Mouse (Mus musculus) CH12.LX (cell line): ENCODE data around the gene Card19. TPM values are rescaled to one million over a fixed set of nuclear protein-coding genes. Genes with fewer than 3 reads are reported as not detected.

Experiments used
- DNase-seq: peaks from one replicate; pipeline ENCODE4 v3.0.0-alpha.2; 2013; ENCODE audit errors: extremely low read depth
- H3K27ac ChIP-seq: 2 replicates; pipeline ENCODE4 v1.5.1; 2012; ENCODE audit warnings: low read depth, mild to moderate bottlenecking, control low read depth, moderate library complexity; ENCODE audit not compliant: insufficient read depth
- H3K27me3 ChIP-seq: replicated peaks from 2 replicates; pipeline ENCODE3; 2012; ENCODE audit warnings: inconsistent platforms
- H3K36me3 ChIP-seq, 2 experiments: replicated peaks in 1 of 2; 2 replicates each; pipeline versions ENCODE3 to v1.6.1; 2012; ENCODE audit warnings: inconsistent platforms in 1 of 2, low read length in 1 of 2, mild to moderate bottlenecking in 1 of 2, mixed read lengths in 1 of 2, moderate library complexity in 1 of 2; ENCODE audit not compliant: control insufficient read depth in 1 of 2, insufficient read depth in 1 of 2
- H3K4me1 ChIP-seq, 2 experiments: 2 replicates each; pipeline ENCODE4 v1.6.1; 2012; ENCODE audit warnings: inconsistent platforms in 1 of 2, moderate library complexity in 1 of 2; ENCODE audit not compliant: insufficient read depth in 2 of 2, control insufficient read depth in 1 of 2
- H3K4me2 ChIP-seq: 2 replicates; pipeline ENCODE4 v1.6.1; 2012; ENCODE audit warnings: low read depth, mild to moderate bottlenecking, control low read depth; ENCODE audit not compliant: poor library complexity, insufficient read depth, severe bottlenecking
- H3K4me3 ChIP-seq, 3 experiments: fragments of 150-350 bp in 1 of 3; sonication (generic) in 1 of 3; replicated peaks in 1 of 3; 2 replicates each; pipeline versions ENCODE3 to v1.5.1; 2011 to 2012; ENCODE audit warnings: low read depth in 2 of 3, low read length in 2 of 3, mild to moderate bottlenecking in 2 of 3, moderate library complexity in 2 of 3, control low read depth in 1 of 3, improper control_type of control experiment in 1 of 3, inconsistent platforms in 1 of 3, mixed read lengths in 1 of 3; ENCODE audit not compliant: poor library complexity in 1 of 3
- H3K79me2 ChIP-seq: replicated peaks from 2 replicates; pipeline ENCODE4 v1.6.1; 2012; ENCODE audit warnings: mild to moderate bottlenecking, moderate library complexity; ENCODE audit not compliant: control insufficient read depth, poor library complexity, insufficient read depth, severe bottlenecking; ENCODE audit errors: extremely low read depth
- H3K9ac ChIP-seq: 2 replicates; pipeline ENCODE4 v1.6.1; 2012; ENCODE audit warnings: low read depth, mild to moderate bottlenecking, control low read depth, moderate library complexity; ENCODE audit not compliant: insufficient read depth
- H3K9me3 ChIP-seq: replicated peaks from 2 replicates; pipeline ENCODE3; 2012; ENCODE audit warnings: low read length, inconsistent platforms, mixed read lengths
- CHD1 ChIP-seq: IDR thresholded peaks from 2 replicates; pipeline ENCODE4 v1.6.1; 2012; ENCODE audit warnings: low read depth, low read length, improper control_type of control experiment, inconsistent platforms
- CTCF ChIP-seq, 2 experiments: IDR thresholded peaks in 1 of 2; conservative IDR thresholded peaks in 1 of 2; 2 replicates each; pipeline ENCODE4 v1.5.1; 2011 to 2012; ENCODE audit warnings: low read depth in 2 of 2, low read length in 2 of 2, improper control_type of control experiment in 1 of 2, inconsistent platforms in 1 of 2, mild to moderate bottlenecking in 1 of 2, moderate library complexity in 1 of 2
- ELF1 ChIP-seq: IDR thresholded peaks from 2 replicates; pipeline ENCODE4 v1.6.1; 2014; ENCODE audit warnings: low read depth, mild to moderate bottlenecking, inconsistent platforms, low read length, improper control_type of control experiment
- EP300 ChIP-seq: IDR thresholded peaks from 2 replicates; pipeline ENCODE4 v1.6.1; 2011; ENCODE audit warnings: low read length, improper control_type of control experiment
- ETS1 ChIP-seq: conservative IDR thresholded peaks from 2 replicates; pipeline ENCODE4 v1.6.1; 2012; ENCODE audit warnings: low read depth, mild to moderate bottlenecking, inconsistent platforms, low read length, improper control_type of control experiment, moderate library complexity
- GABPA ChIP-seq: IDR thresholded peaks from 2 replicates; pipeline ENCODE4 v1.6.1; 2012; ENCODE audit warnings: low read depth, low read length, improper control_type of control experiment, inconsistent platforms; ENCODE audit not compliant: insufficient replicate concordance
- HCFC1 ChIP-seq: IDR thresholded peaks from 2 replicates; pipeline ENCODE4 v1.6.1; 2012; ENCODE audit warnings: low read depth, mild to moderate bottlenecking, inconsistent platforms, low read length, improper control_type of control experiment
- IRF4 ChIP-seq: IDR thresholded peaks from 2 replicates; pipeline ENCODE4 v1.6.1; 2014; ENCODE audit warnings: low read depth, mild to moderate bottlenecking, inconsistent platforms, low read length, improper control_type of control experiment
- JUND ChIP-seq: conservative IDR thresholded peaks from 2 replicates; pipeline ENCODE4 v1.6.1; 2011; ENCODE audit warnings: low read depth, low read length, improper control_type of control experiment
- KAT2A ChIP-seq: IDR thresholded peaks from 2 replicates; pipeline ENCODE4 v1.6.1; 2012; ENCODE audit warnings: low read length, improper control_type of control experiment, inconsistent platforms; ENCODE audit not compliant: insufficient replicate concordance
- MAX ChIP-seq: IDR thresholded peaks from 2 replicates; pipeline ENCODE4 v1.6.1; 2011; ENCODE audit warnings: low read length, improper control_type of control experiment
- MEF2A ChIP-seq: IDR thresholded peaks from 2 replicates; pipeline ENCODE4 v1.6.1; 2014; ENCODE audit warnings: low read depth, mild to moderate bottlenecking, inconsistent platforms, low read length, improper control_type of control experiment, borderline replicate concordance
- NRF1 ChIP-seq: IDR thresholded peaks from 2 replicates; pipeline ENCODE4 v1.6.1; 2014; ENCODE audit warnings: low read depth, mild to moderate bottlenecking, inconsistent platforms, low read length, improper control_type of control experiment, moderate library complexity
- PAX5 ChIP-seq: IDR thresholded peaks from 2 replicates; pipeline ENCODE4 v1.6.1; 2012; ENCODE audit warnings: low read length, inconsistent platforms, mixed read lengths
- POLR2AphosphoS2 ChIP-seq: IDR thresholded peaks from 2 replicates; pipeline ENCODE4 v1.6.1; 2011; ENCODE audit warnings: low read depth, low read length, improper control_type of control experiment
- RAD21 ChIP-seq: IDR thresholded peaks from 2 replicates; pipeline ENCODE4 v1.6.1; 2011; ENCODE audit warnings: low read depth, mild to moderate bottlenecking, low read length, improper control_type of control experiment, moderate library complexity
- SMC3 ChIP-seq: IDR thresholded peaks from 2 replicates; pipeline ENCODE4 v1.6.1; 2011; ENCODE audit warnings: low read depth, low read length, improper control_type of control experiment
- UBTF ChIP-seq: IDR thresholded peaks from 2 replicates; pipeline ENCODE4 v1.6.1; 2012; ENCODE audit warnings: low read depth, mild to moderate bottlenecking, inconsistent platforms, low read length, improper control_type of control experiment, moderate library complexity
- USF1 ChIP-seq: IDR thresholded peaks from 2 replicates; pipeline ENCODE4 v1.6.1; 2014; ENCODE audit warnings: low read depth, mild to moderate bottlenecking, inconsistent platforms, low read length, improper control_type of control experiment
- USF2 ChIP-seq: conservative IDR thresholded peaks from 2 replicates; pipeline ENCODE4 v1.6.1; 2011; ENCODE audit warnings: low read depth, low read length, improper control_type of control experiment
- ZC3H11A ChIP-seq: IDR thresholded peaks from 2 replicates; pipeline ENCODE4 v1.6.1; 2012; ENCODE audit warnings: low read depth, mild to moderate bottlenecking, inconsistent platforms, low read length, improper control_type of control experiment
- ZKSCAN1 ChIP-seq: IDR thresholded peaks from 2 replicates; pipeline ENCODE4 v1.6.1; 2012; ENCODE audit warnings: low read depth, inconsistent platforms, low read length, improper control_type of control experiment, borderline replicate concordance
- ZNF384 ChIP-seq: IDR thresholded peaks from 2 replicates; pipeline ENCODE4 v1.6.1; 2012; ENCODE audit warnings: low read depth, low read length, improper control_type of control experiment, inconsistent platforms
- dilution Hi-C: fragments of 300-500 bp; cut with MboI; formaldehyde crosslinking; loops from 2 replicates; pipeline ENCODE4 v1.14.3; 2020; ENCODE audit warnings: low sequenced_read_pairs; ENCODE audit not compliant: extremely low pct_unique_long_range_greater_than_20kb, extremely low pct_ligation_motif_present
- in situ Hi-C: fragments of 300-500 bp; cut with MboI; formaldehyde crosslinking; loops from 3 replicates; pipeline ENCODE4 v1.14.3; 2019; ENCODE audit warnings: low sequenced_read_pairs, low pct_ligation_motif_present, low pct_unique_long_range_greater_than_20kb, mixed read lengths
- polyA plus RNA-seq: library from polyadenylated mRNA; unstranded; fragments of >175 nt; gene quantifications from 2 replicates; pipeline ENCODE4 v1.2.1, GENCODE M21; 2012; ENCODE audit warnings: low read depth; ENCODE audit not compliant: insufficient read length
- total RNA-seq, 2 experiments: library from RNA; depleted of rRNA; stranded (reverse); fragments of 300-350 nt in 1 of 2; fragments of >200 nt in 1 of 2; gene quantifications; 2 replicates each; pipeline ENCODE4 v1.2.3; 2012 to 2014

Card19 gene
- total and polyA plus RNA-seq, 3 experiments: 3.9 to 9.3 (median 5.2) TPM

GRCm38 (mm10) chr13:49167081-49167480 lies 48.8 kb downstream of the Card19 start:
- no peak for TF ChIP-seq CTCF (conservative IDR thresholded peaks at IDR 0.05 in 1 of 2, IDR thresholded peaks at IDR 0.05 in 1 of 2; ENCODE audit: low read depth in 2 of 2, low read length in 2 of 2)
- no peak for TF ChIP-seq IRF4
- TF ChIP-seq ZC3H11A: no peak
- no peak for TF ChIP-seq JUND
- TF ChIP-seq PAX5: no peak
- TF ChIP-seq UBTF: no peak
- TF ChIP-seq ZNF384: no peak
- no peak for TF ChIP-seq MAX
- no peak for TF ChIP-seq KAT2A
- no peak for TF ChIP-seq USF2
- Histone ChIP-seq H3K9me3 (no peaks in the 10 kb centered on the region), H3K36me3 (no peaks in the 10 kb centered on the region), H3K27ac (no peak overlapping the region), H3K4me1 (0 out of 4 replicates have a peak, but pooled peaks cover 0 to 6% of the 10 kb centered on the region in 2 experiments), H3K4me2 (no peak overlapping the region), H3K27me3 (peaks cover 6% of the 10 kb centered on the region), H3K4me3 (no peak overlapping the region), H3K79me2 (no peaks in the 10 kb centered on the region), H3K9ac (no peak overlapping the region)
- dilution Hi-C loops: no loop called here
- no peak for DNase-seq
- in situ Hi-C loops: no loop called here

GRCm38 (mm10) chr13:49163645-49164044 lies 52.2 kb downstream of the Card19 start:
- no peak for DNase-seq

DNA sequence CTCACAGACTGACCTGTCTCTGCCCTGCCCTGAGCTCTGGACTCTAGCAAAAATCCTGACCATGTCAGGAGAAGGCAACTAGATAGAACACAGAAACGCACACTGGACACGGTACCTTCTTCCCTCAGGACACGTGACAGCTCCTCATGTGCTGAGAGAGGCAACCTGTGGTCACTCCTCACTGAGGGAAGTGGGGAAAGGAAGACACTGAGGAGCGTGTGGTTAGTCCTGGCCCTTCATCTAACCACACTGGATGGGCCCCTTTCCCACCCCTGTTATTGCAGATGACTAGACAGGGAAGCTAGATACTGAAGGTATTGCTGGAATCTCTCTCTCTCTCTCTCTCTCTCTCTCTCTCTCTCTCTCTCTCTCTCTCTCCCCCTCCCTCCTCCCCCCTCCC lies 53.1 kb downstream of the Card19 start:
- H3K4me2 ChIP-seq: no peak overlapping the region
- H3K4me3 ChIP-seq: no peak overlapping the region
- TF ChIP-seq PAX5 (no peak), KAT2A (no peak), SMC3 (no peak), GABPA (no peak), NRF1 (no peak), ELF1 (no peak), CTCF (conservative IDR thresholded peaks at IDR 0.05 in 1 of 2, IDR thresholded peaks at IDR 0.05 in 1 of 2; ENCODE audit: low read depth in 2 of 2, low read length in 2 of 2) (no peak), POLR2AphosphoS2 (no peak), MEF2A (no peak), IRF4 (no peak), ZC3H11A (no peak), CHD1 (no peak), EP300 (no peak), JUND (no peak), HCFC1 (no peak), UBTF (no peak)
- no peaks in the 10 kb centered on the region for H3K9me3 ChIP-seq
- H3K27ac ChIP-seq: no peak overlapping the region
- H3K4me1 ChIP-seq: peaks cover 0 to 2% of the 10 kb centered on the region in 2 experiments; a peak in 1 of 4 replicates
- H3K27me3 ChIP-seq: peaks cover 6% of the 10 kb centered on the region
- no peaks in the 10 kb centered on the region for H3K79me2 ChIP-seq
- H3K9ac ChIP-seq: no peak overlapping the region
- dilution Hi-C loops: no loop called here
- H3K36me3 ChIP-seq: no peaks in the 10 kb centered on the region
- in situ Hi-C loops: no loop called here
- DNase-seq: no peak

More at GRCm38 (mm10) chr13:49163645-49164044, 52.2 kb downstream of the Card19 start:
- no peak overlapping the region for H3K4me3 ChIP-seq
- H3K79me2 ChIP-seq: no peaks in the 10 kb centered on the region
- H3K27ac ChIP-seq: no peak overlapping the region
- 0 out of 4 replicates have a peak, but pooled peaks cover 0 to 2% of the 10 kb centered on the region in 2 experiments for H3K4me1 ChIP-seq
- no peaks in the 10 kb centered on the region for H3K9me3 ChIP-seq
- H3K9ac ChIP-seq: no peak overlapping the region
- H3K4me2 ChIP-seq: no peak overlapping the region
- dilution Hi-C loops: no loop called here
- peaks cover 6% of the 10 kb centered on the region for H3K27me3 ChIP-seq
- TF ChIP-seq CHD1: no peak
- TF ChIP-seq ZKSCAN1: no peak
- no peak for TF ChIP-seq ETS1
- TF ChIP-seq RAD21: no peak
- no peak for TF ChIP-seq CTCF (conservative IDR thresholded peaks at IDR 0.05 in 1 of 2, IDR thresholded peaks at IDR 0.05 in 1 of 2; ENCODE audit: low read depth in 2 of 2, low read length in 2 of 2)
- TF ChIP-seq GABPA: no peak
- no peak for TF ChIP-seq USF2
- no peak for TF ChIP-seq USF1
- TF ChIP-seq, all 38 proteins: peak for 0
- in situ Hi-C loops: no loop called here
- no peaks in the 10 kb centered on the region for H3K36me3 ChIP-seq
